Mouse (Mus musculus) MEL (cell line): ENCODE measurements around the gene Kcnj6. TPM values are rescaled to one million over a fixed set of nuclear protein-coding genes. Genes with fewer than 3 reads are reported as not detected.

Experiments used
- DNase-seq: peaks from one replicate; pipeline ENCODE4 v3.0.0; 2011; ENCODE audit warnings: low read depth, low spot score
- H3K27ac ChIP-seq: 2 replicates; pipeline ENCODE4 v1.5.1; 2012; ENCODE audit warnings: low read depth, mild to moderate bottlenecking, control low read depth, low read length, moderate library complexity; ENCODE audit not compliant: control insufficient read depth
- H3K27me3 ChIP-seq, 2 experiments: fragments of 150-350 bp in 1 of 2; sonication (generic) in 1 of 2; 2 replicates each; pipeline ENCODE4 v1.6.1; 2012; ENCODE audit warnings: low read length in 2 of 2, mild to moderate bottlenecking in 2 of 2, improper control_type of control experiment in 1 of 2, moderate library complexity in 1 of 2; ENCODE audit not compliant: insufficient read depth in 2 of 2, control insufficient read depth in 1 of 2
- H3K36me3 ChIP-seq, 2 experiments: 2 replicates each; pipeline ENCODE4 v1.6.1; 2012 to 2014; ENCODE audit warnings: low read length in 2 of 2, improper control_type of control experiment in 1 of 2, inconsistent platforms in 1 of 2, mild to moderate bottlenecking in 1 of 2; ENCODE audit not compliant: insufficient read depth in 2 of 2, control insufficient read depth in 1 of 2
- H3K4me1 ChIP-seq, 2 experiments: fragments of 150-350 bp in 1 of 2; sonication (generic) in 1 of 2; 2 replicates each; pipeline ENCODE4 v1.6.1; 2012; ENCODE audit warnings: low read length in 2 of 2, improper control_type of control experiment in 1 of 2, mild to moderate bottlenecking in 1 of 2; ENCODE audit not compliant: insufficient read depth in 2 of 2, control insufficient read depth in 1 of 2
- H3K4me3 ChIP-seq, 2 experiments: fragments of 150-350 bp in 1 of 2; sonication (generic) in 1 of 2; 2 replicates each; pipeline ENCODE4 v1.5.1; 2012; ENCODE audit warnings: low read depth in 2 of 2, low read length in 2 of 2, mild to moderate bottlenecking in 2 of 2, moderate library complexity in 2 of 2, control low read depth in 1 of 2, improper control_type of control experiment in 1 of 2; ENCODE audit not compliant: control insufficient read depth in 1 of 2, insufficient read depth in 1 of 2
- H3K79me2 ChIP-seq: 2 replicates; pipeline ENCODE4 v1.6.1; 2012; ENCODE audit warnings: mild to moderate bottlenecking, low read length, moderate library complexity; ENCODE audit not compliant: control insufficient read depth, poor library complexity, insufficient read depth
- H3K9ac ChIP-seq: 2 replicates; pipeline ENCODE4 v1.6.1; 2012; ENCODE audit warnings: low read depth, mild to moderate bottlenecking, control low read depth, low read length, moderate library complexity; ENCODE audit not compliant: control insufficient read depth, poor library complexity, severe bottlenecking
- H3K9me3 ChIP-seq: fragments of 150-350 bp; sonication (generic); replicated peaks from 2 replicates; pipeline ENCODE4 v1.6.1; 2012; ENCODE audit warnings: mild to moderate bottlenecking, low read length, improper control_type of control experiment, moderate library complexity; ENCODE audit not compliant: insufficient read depth
- CTCF ChIP-seq, 3 experiments: IDR thresholded peaks in 2 of 3; conservative IDR thresholded peaks in 1 of 3; 2 replicates each; pipeline ENCODE4 v1.5.1; 2011 to 2012; ENCODE audit warnings: low read length in 3 of 3, low read depth in 2 of 3, mild to moderate bottlenecking in 2 of 3, improper control_type of control experiment in 1 of 3, inconsistent platforms in 1 of 3, mixed read lengths in 1 of 3, moderate library complexity in 1 of 3; ENCODE audit not compliant: control insufficient read depth in 1 of 3, insufficient read depth in 1 of 3, poor library complexity in 1 of 3, severe bottlenecking in 1 of 3
- EP300 ChIP-seq, 2 experiments: IDR thresholded peaks; 2 replicates each; pipeline ENCODE4 v1.6.1; 2011; ENCODE audit warnings: improper control_type of control experiment in 2 of 2, low read length in 2 of 2, low read depth in 1 of 2, mild to moderate bottlenecking in 1 of 2
- ETS1 ChIP-seq: IDR thresholded peaks from 2 replicates; pipeline ENCODE4 v1.6.1; 2012; ENCODE audit warnings: low read depth, mild to moderate bottlenecking, inconsistent platforms, low read length, improper control_type of control experiment, moderate library complexity
- GATA1 ChIP-seq: IDR thresholded peaks from 2 replicates; pipeline ENCODE4 v1.6.1; 2011; ENCODE audit warnings: low read depth, low read length, improper control_type of control experiment
- KAT2A ChIP-seq: conservative IDR thresholded peaks from 2 replicates; pipeline ENCODE4 v1.6.1; 2012; ENCODE audit warnings: low read depth, low read length, improper control_type of control experiment, inconsistent platforms
- MAX ChIP-seq: IDR thresholded peaks from 2 replicates; pipeline ENCODE4 v1.6.1; 2011; ENCODE audit warnings: low read length, improper control_type of control experiment
- MYB ChIP-seq: IDR thresholded peaks from 2 replicates; pipeline ENCODE4 v1.6.1; 2011; ENCODE audit warnings: mild to moderate bottlenecking, low read depth, low read length, improper control_type of control experiment
- NRF1 ChIP-seq: IDR thresholded peaks from 2 replicates; pipeline ENCODE4 v1.6.1; 2014; ENCODE audit warnings: low read depth, mild to moderate bottlenecking, inconsistent platforms, low read length, improper control_type of control experiment, moderate library complexity; ENCODE audit not compliant: poor library complexity, insufficient read depth, severe bottlenecking
- RAD21 ChIP-seq: IDR thresholded peaks from 2 replicates; pipeline ENCODE4 v1.6.1; 2011; ENCODE audit warnings: mild to moderate bottlenecking, low read depth, low read length, improper control_type of control experiment
- SIN3A ChIP-seq: IDR thresholded peaks from 2 replicates; pipeline ENCODE4 v1.6.1; 2012; ENCODE audit warnings: low read length, improper control_type of control experiment, inconsistent platforms
- SMC3 ChIP-seq: IDR thresholded peaks from 2 replicates; pipeline ENCODE4 v1.6.1; 2011; ENCODE audit warnings: low read depth, low read length, improper control_type of control experiment
- USF2 ChIP-seq, 2 experiments: IDR thresholded peaks; 2 replicates each; pipeline ENCODE4 v1.6.1; 2011 to 2012; ENCODE audit warnings: improper control_type of control experiment in 2 of 2, low read length in 2 of 2, borderline replicate concordance in 1 of 2, inconsistent platforms in 1 of 2, low read depth in 1 of 2, mild to moderate bottlenecking in 1 of 2; ENCODE audit not compliant: insufficient read depth in 1 of 2
- polyA plus RNA-seq, 2 experiments: library from polyadenylated mRNA; stranded (reverse) in 1 of 2; unstranded in 1 of 2; fragments of >175 nt in 1 of 2; fragments of >200 nt in 1 of 2; gene quantifications; 2 replicates each; pipeline versions ENCODE4 v1.2.1 to v1.2.4; 2012; ENCODE audit warnings: low replicate concordance in 2 of 2, low read depth in 1 of 2; ENCODE audit not compliant: insufficient read length in 2 of 2, insufficient read depth in 1 of 2, missing spikeins in 1 of 2
- total RNA-seq: library from RNA; depleted of rRNA; stranded (reverse); fragments of 300-350 nt; gene quantifications from 2 replicates; pipeline ENCODE4 v1.2.3, GENCODE M21; 2012

Gene Kcnj6
- total and polyA plus RNA-seq, 3 experiments: not detected

- H3K27ac ChIP-seq: no peak overlapping the region
- H3K36me3 ChIP-seq: no peaks in the 10 kb centered on the region
- TF ChIP-seq MAX (no peak), EP300 (IDR thresholded peaks at IDR 0.05; ENCODE audit: low read depth in 1 of 2, low read length in 2 of 2) (0 out of 4 replicates have a peak, but pooled peaks of 1 of the 2 experiments have one; percentile 14), ETS1 (peak; percentile 62)
- TF ChIP-seq, all 39 proteins: peak for 2
- H3K9me3 ChIP-seq: no peaks in the 10 kb centered on the region
- no peaks in the 10 kb centered on the region for H3K4me1 ChIP-seq
- DNase-seq: peak; percentile 5
- no peak overlapping the region for H3K4me3 ChIP-seq
- H3K27me3 ChIP-seq: no peaks in the 10 kb centered on the region
- no peaks in the 10 kb centered on the region for H3K79me2 ChIP-seq
- H3K9ac ChIP-seq: no peak overlapping the region
Observed at GRCm38 (mm10) chr16:94793041-94793440, 204.5 kb downstream of the Kcnj6 start.

GRCm38 (mm10) chr16:94789958-94790357 is 207.5 kb downstream of the Kcnj6 start:
- Histone ChIP-seq H3K4me1 (no peaks in the 10 kb centered on the region), H3K4me3 (no peak overlapping the region), H3K79me2 (no peaks in the 10 kb centered on the region), H3K27me3 (no peaks in the 10 kb centered on the region), H3K27ac (no peak overlapping the region), H3K9ac (no peak overlapping the region), H3K36me3 (no peaks in the 10 kb centered on the region), H3K9me3 (no peaks in the 10 kb centered on the region)
- peak; percentile 33 for DNase-seq
- TF ChIP-seq MYB: no peak
- peak; percentile 71 to 100 (median 86) for TF ChIP-seq CTCF (IDR thresholded peaks at IDR 0.05 in 2 of 3, conservative IDR thresholded peaks at IDR 0.05 in 1 of 3; ENCODE audit: control insufficient read depth in 1 of 3, insufficient read depth in 1 of 3, low read depth in 2 of 3, low read length in 3 of 3, poor library complexity in 1 of 3, severe bottlenecking in 1 of 3)
- TF ChIP-seq SMC3: peak; percentile 49
- peak; percentile 45 for TF ChIP-seq RAD21
- TF ChIP-seq, all 39 proteins: peak for 3

GRCm38 (mm10) chr16:94788716-94789115 is 208.8 kb downstream of the Kcnj6 start:
- Histone ChIP-seq H3K4me1 (no peaks in the 10 kb centered on the region), H3K4me3 (no peak overlapping the region), H3K27me3 (no peaks in the 10 kb centered on the region), H3K27ac (no peak overlapping the region), H3K9me3 (no peaks in the 10 kb centered on the region), H3K9ac (no peak overlapping the region), H3K36me3 (no peaks in the 10 kb centered on the region), H3K79me2 (no peaks in the 10 kb centered on the region)
- no peak for TF ChIP-seq KAT2A
- no peak for TF ChIP-seq NRF1
- no peak for TF ChIP-seq ETS1
- TF ChIP-seq USF2 (IDR thresholded peaks at IDR 0.05; ENCODE audit: borderline replicate concordance in 1 of 2, insufficient read depth in 1 of 2, low read depth in 1 of 2, low read length in 2 of 2): no peak
- TF ChIP-seq GATA1: no peak
- no peak for TF ChIP-seq SIN3A
- DNase-seq: no peak
